Mouse (Mus musculus): ENCODE measurements around the gene Fdps. TPM values are rescaled to one million over a fixed set of nuclear protein-coding genes. Genes with fewer than 3 reads are reported as not detected.

Fdps gene
- total and polyA plus RNA-seq, 2 experiments from 2014 or later: 401 to 407 TPM

- Histone ChIP-seq H3K36me3 (ENCODE audit: insufficient read depth, low read length) (no peaks in the 10 kb centered on the region), H3K9me3 (ENCODE audit: low read length) (no peaks in the 10 kb centered on the region), H3K27me3 (ENCODE audit: insufficient read depth, low read length) (no peaks in the 10 kb centered on the region), H3K27ac (ENCODE audit: low read depth, low read length) (no peak overlapping the region), H3K4me1 (ENCODE audit: insufficient read depth, low read length) (no peaks in the 10 kb centered on the region), H3K4me2 (ENCODE audit: low read depth, low read length, poor library complexity, severe bottlenecking) (no peak overlapping the region), H3K9ac (replicated peaks; ENCODE audit: low read length, poor library complexity, severe bottlenecking) (no peak overlapping the region), H3K4me3 (ENCODE audit: low read depth, low read length) (no peak overlapping the region)
- TF ChIP-seq CTCF (IDR thresholded peaks at IDR 0.05): no peak
- ATAC-seq (ENCODE audit: low FRiP score) (no peak), DNase-seq (ENCODE audit: low spot score) (no peak)
- WGBS: 74% methylated on average over 1 of the region's 1 CpGs
Measured at GRCm38 (mm10) chr3:89108146-89108545, 6.4 kb upstream of the Fdps start.

GRCm38 (mm10) chr3:89107545-89107944 is 5.8 kb upstream of the Fdps start:
- ATAC-seq (ENCODE audit: low FRiP score) (no peak), DNase-seq (ENCODE audit: low spot score) (no peak)
- WGBS: 68% methylated on average over 3 of the region's 3 CpGs
- Histone ChIP-seq H3K9me3 (ENCODE audit: low read length) (no peaks in the 10 kb centered on the region), H3K27me3 (ENCODE audit: insufficient read depth, low read length) (no peaks in the 10 kb centered on the region), H3K9ac (replicated peaks; ENCODE audit: low read length, poor library complexity, severe bottlenecking) (no peak overlapping the region), H3K4me3 (ENCODE audit: low read depth, low read length) (no peak overlapping the region), H3K27ac (ENCODE audit: low read depth, low read length) (no peak overlapping the region), H3K4me2 (ENCODE audit: low read depth, low read length, poor library complexity, severe bottlenecking) (no peak overlapping the region), H3K36me3 (ENCODE audit: insufficient read depth, low read length) (no peaks in the 10 kb centered on the region), H3K4me1 (ENCODE audit: insufficient read depth, low read length) (no peaks in the 10 kb centered on the region)
- TF ChIP-seq CTCF (IDR thresholded peaks at IDR 0.05): no peak

- no peak for DNase-seq (ENCODE audit: low spot score)
- Histone ChIP-seq H3K4me1 (ENCODE audit: insufficient read depth, low read length) (no peaks in the 10 kb centered on the region), H3K27me3 (ENCODE audit: insufficient read depth, low read length) (no peaks in the 10 kb centered on the region), H3K9me3 (ENCODE audit: low read length) (no peaks in the 10 kb centered on the region), H3K9ac (replicated peaks; ENCODE audit: low read length, poor library complexity, severe bottlenecking) (no peak overlapping the region), H3K27ac (ENCODE audit: low read depth, low read length) (no peak overlapping the region), H3K36me3 (ENCODE audit: insufficient read depth, low read length) (no peaks in the 10 kb centered on the region), H3K4me3 (ENCODE audit: low read depth, low read length) (no peak overlapping the region), H3K4me2 (ENCODE audit: low read depth, low read length, poor library complexity, severe bottlenecking) (no peak overlapping the region)
- no peak for ATAC-seq (ENCODE audit: low FRiP score)
- TF ChIP-seq CTCF (IDR thresholded peaks at IDR 0.05): no peak
Measured at GRCm38 (mm10) chr3:89106881-89107280, 5.1 kb upstream of the Fdps start.

- Histone ChIP-seq H3K9ac (replicated peaks; ENCODE audit: low read length, poor library complexity, severe bottlenecking) (no peak overlapping the region), H3K9me3 (ENCODE audit: low read length) (no peaks in the 10 kb centered on the region), H3K36me3 (ENCODE audit: insufficient read depth, low read length) (peaks cover 4% of the 10 kb centered on the region), H3K27ac (ENCODE audit: low read depth, low read length) (no peak overlapping the region), H3K4me2 (ENCODE audit: low read depth, low read length, poor library complexity, severe bottlenecking) (no peak overlapping the region), H3K4me3 (ENCODE audit: low read depth, low read length) (no peak overlapping the region), H3K4me1 (ENCODE audit: insufficient read depth, low read length) (peaks cover 11% of the 10 kb centered on the region; the same call in 1 of the 2 replicates), H3K27me3 (ENCODE audit: insufficient read depth, low read length) (no peaks in the 10 kb centered on the region)
- TF ChIP-seq CTCF (IDR thresholded peaks at IDR 0.05): no peak
- no peak for ATAC-seq (ENCODE audit: low FRiP score)
- WGBS: 71% methylated on average over 4 of the region's 4 CpGs
- DNase-seq (ENCODE audit: low spot score): no peak
Measured at GRCm38 (mm10) chr3:89103291-89103595, 1.5 kb upstream of the Fdps start.

- no peak for TF ChIP-seq CTCF (IDR thresholded peaks at IDR 0.05)
- H3K4me2 ChIP-seq (ENCODE audit: low read depth, low read length, poor library complexity, severe bottlenecking): peak overlapping the region; percentile 50
- DNase-seq (ENCODE audit: low spot score): no peak
- H3K36me3 ChIP-seq (ENCODE audit: insufficient read depth, low read length): peaks cover 10% of the 10 kb centered on the region
- H3K9ac ChIP-seq (replicated peaks; ENCODE audit: low read length, poor library complexity, severe bottlenecking): no peak overlapping the region
- no peaks in the 10 kb centered on the region for H3K9me3 ChIP-seq (ENCODE audit: low read length)
- WGBS: 70% methylated on average over 12 of the region's 12 CpGs
- ATAC-seq (ENCODE audit: low FRiP score): no peak
- peak overlapping the region; percentile 60; the same call in 1 of the 2 replicates for H3K4me3 ChIP-seq (ENCODE audit: low read depth, low read length)
- peaks cover 11% of the 10 kb centered on the region; the same call in 1 of the 2 replicates for H3K4me1 ChIP-seq (ENCODE audit: insufficient read depth, low read length)
- H3K27me3 ChIP-seq (ENCODE audit: insufficient read depth, low read length): no peaks in the 10 kb centered on the region
- 0 out of 2 replicates have a peak overlapping the region, but pooled peaks have one; percentile 32 for H3K27ac ChIP-seq (ENCODE audit: low read depth, low read length)
Measured at GRCm38 (mm10) chr3:89102495-89103290, 934 bp upstream of the Fdps start.

GRCm38 (mm10) chr3:89101459-89101811 is 324 bp downstream of the Fdps start:
- no peaks in the 10 kb centered on the region for H3K9me3 ChIP-seq (ENCODE audit: low read length)
- TF ChIP-seq CTCF (IDR thresholded peaks at IDR 0.05): no peak
- DNase-seq (ENCODE audit: low spot score) (peak; percentile 45), ATAC-seq (ENCODE audit: low FRiP score) (peak; percentile 14; the same call in 1 of the 2 replicates)
- 0% methylated on average over 19 of the region's 19 CpGs for WGBS
- H3K27me3 ChIP-seq (ENCODE audit: insufficient read depth, low read length): no peaks in the 10 kb centered on the region
- H3K9ac ChIP-seq (replicated peaks; ENCODE audit: low read length, poor library complexity, severe bottlenecking): peak overlapping the region; percentile 52
- peaks cover 17% of the 10 kb centered on the region for H3K36me3 ChIP-seq (ENCODE audit: insufficient read depth, low read length)
- peak overlapping the region; percentile 88 for H3K4me2 ChIP-seq (ENCODE audit: low read depth, low read length, poor library complexity, severe bottlenecking)
- peaks cover 11% of the 10 kb centered on the region; the same call in 1 of the 2 replicates for H3K4me1 ChIP-seq (ENCODE audit: insufficient read depth, low read length)
- peak overlapping the region; percentile 57; the same call in 1 of the 2 replicates for H3K27ac ChIP-seq (ENCODE audit: low read depth, low read length)
- peak overlapping the region; percentile 60 for H3K4me3 ChIP-seq (ENCODE audit: low read depth, low read length)
